Mouse (Mus musculus): ENCODE data around the gene Tob2. TPM values are rescaled to one million over a fixed set of nuclear protein-coding genes. Genes with fewer than 3 reads are reported as not detected.
A peak's percentile ranks its signal among the peaks of the same experiment; 100 is the strongest.

The Tob2 gene
- polyA plus RNA-seq, 1 experiment from 2014 or later: 27.3 TPM

DNA sequence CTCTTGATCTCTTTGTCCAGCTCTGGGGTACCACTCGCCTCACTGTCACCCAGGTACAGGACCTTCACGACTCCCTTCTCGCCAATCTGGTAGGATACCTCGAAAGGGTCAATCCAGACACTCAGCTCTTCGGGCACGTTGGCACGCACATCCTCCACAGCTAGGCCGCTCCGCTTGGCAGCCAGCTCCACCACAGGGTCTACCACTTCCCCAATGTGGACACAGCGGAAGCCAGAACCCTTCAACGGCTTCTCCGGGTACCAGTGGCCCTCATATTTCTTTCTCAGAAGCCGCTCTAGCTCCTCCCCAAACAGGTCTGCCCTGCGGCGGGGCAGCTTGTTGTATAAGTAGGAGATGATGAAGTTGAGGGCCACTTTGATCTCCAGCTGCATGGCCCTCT is 7.2 kb downstream of the Tob2 start:
- TF ChIP-seq CTCF (IDR thresholded peaks at IDR 0.05): no peak
- in situ Hi-C loops (cut with MboI; ENCODE audit: low pct_unique_long_range_greater_than_20kb): no loop called here
- ChIA-PET POLR2A (interaction anchor here (1.5 kb wide), 1 partner anchor 20 kb away, joined by 3 read pairs; the partner anchor contains the start of gene Phf5a), CTCF (interaction anchor here (4.0 kb wide), 1 partner anchor 20 kb away, joined by 16 read pairs; no protein-coding TSS in a partner anchor)
- no peaks in the 10 kb centered on the region for H3K27me3 ChIP-seq
- DNase-seq (ENCODE audit: low read depth, low spot score): no peak
- no peak for ATAC-seq

DNA sequence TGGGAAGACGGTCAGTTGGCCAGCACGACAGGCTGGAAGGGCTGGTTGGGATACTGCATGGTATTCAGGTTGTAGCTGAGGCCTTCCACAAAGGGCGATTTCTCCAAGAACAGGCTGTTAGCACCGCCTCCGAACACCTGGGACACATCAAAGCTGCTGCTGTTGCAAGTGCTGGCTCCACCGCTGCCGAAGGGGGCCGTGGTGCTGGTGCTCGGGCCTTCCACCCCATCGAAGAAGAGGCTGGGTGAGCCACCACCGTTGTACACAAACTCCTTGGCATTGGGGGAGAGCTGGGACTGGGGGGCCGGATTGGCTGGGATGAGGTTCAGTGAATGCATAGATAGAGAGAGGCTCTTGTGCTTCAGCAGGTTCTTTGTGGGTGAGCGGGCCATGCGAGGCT is 7.9 kb downstream of the Tob2 start:
- no peak for TF ChIP-seq CTCF (IDR thresholded peaks at IDR 0.05)
- ATAC-seq (no peak), DNase-seq (ENCODE audit: low read depth, low spot score) (no peak)
- no peaks in the 10 kb centered on the region for H3K27me3 ChIP-seq
- in situ Hi-C loops (cut with MboI; ENCODE audit: low pct_unique_long_range_greater_than_20kb): no loop called here
- ChIA-PET POLR2A (no interaction called here), CTCF (interaction anchor here (4.0 kb wide), 1 partner anchor 19 kb away, joined by 16 read pairs; no protein-coding TSS in a partner anchor)

DNA sequence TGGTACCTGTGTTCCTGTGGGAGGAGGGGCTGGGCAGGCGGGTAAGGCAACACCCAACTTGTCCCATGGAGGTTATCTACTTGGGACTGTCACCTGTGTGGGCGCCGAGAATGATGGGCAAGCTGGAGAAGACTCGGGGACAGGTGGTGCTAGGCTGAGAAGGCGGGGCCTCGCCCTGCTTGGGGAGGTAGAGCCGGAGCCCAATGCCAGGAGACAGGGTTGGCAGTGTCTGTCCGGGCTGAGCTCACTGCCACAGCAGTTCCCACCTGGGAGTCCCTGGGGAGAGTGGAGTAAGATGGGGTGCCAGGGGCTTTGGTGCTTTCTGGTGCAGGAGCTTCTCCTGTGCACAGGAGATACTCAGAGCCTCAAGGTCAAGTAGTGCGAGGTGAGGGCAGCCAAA is 9.5 kb downstream of the Tob2 start:
- CTCF ChIA-PET: interaction anchor here (1.4 to 4.0 kb wide), 2 partner anchors 9 to 18 kb away, joined by 7 to 16 read pairs; no protein-coding TSS in a partner anchor
- H3K27me3 ChIP-seq: no peaks in the 10 kb centered on the region
- in situ Hi-C loops (cut with MboI; ENCODE audit: low pct_unique_long_range_greater_than_20kb): no loop called here
- DNase-seq (ENCODE audit: low read depth, low spot score): no peak
- TF ChIP-seq CTCF (IDR thresholded peaks at IDR 0.05): no peak
- no peak for ATAC-seq
- POLR2A ChIA-PET: no interaction called here

DNA sequence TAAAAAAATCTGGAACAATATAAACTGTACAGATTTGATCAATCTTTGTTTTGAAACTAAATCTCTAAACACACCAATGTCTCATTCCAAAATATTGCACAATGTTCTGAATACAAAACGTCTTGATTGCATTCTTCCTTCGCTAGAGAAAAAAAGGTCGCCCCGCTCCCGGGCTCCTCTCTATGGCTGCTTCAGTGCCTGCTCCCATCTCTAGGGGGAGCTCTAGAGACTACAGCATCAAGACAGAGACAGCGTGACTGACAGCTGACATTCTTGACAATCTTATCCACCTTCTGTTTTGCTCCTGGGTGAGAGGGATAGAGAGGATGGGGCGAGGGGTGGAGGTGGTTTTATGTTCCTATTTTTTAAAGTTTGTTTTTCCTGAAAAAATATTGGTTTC is 10.3 kb downstream of the Tob2 start:
- in situ Hi-C loops (cut with MboI; ENCODE audit: low pct_unique_long_range_greater_than_20kb): no loop called here
- H3K27me3 ChIP-seq: no peaks in the 10 kb centered on the region
- ChIA-PET POLR2A (no interaction called here), CTCF (interaction anchor here (0.7 to 4.0 kb wide), 4 partner anchors 12 to 32 kb away, joined by 3 to 16 read pairs (median 5); no protein-coding TSS in a partner anchor)
- DNase-seq (ENCODE audit: low read depth, low spot score) (no peak), ATAC-seq (no peak)
- no peak for TF ChIP-seq CTCF (IDR thresholded peaks at IDR 0.05)

DNA sequence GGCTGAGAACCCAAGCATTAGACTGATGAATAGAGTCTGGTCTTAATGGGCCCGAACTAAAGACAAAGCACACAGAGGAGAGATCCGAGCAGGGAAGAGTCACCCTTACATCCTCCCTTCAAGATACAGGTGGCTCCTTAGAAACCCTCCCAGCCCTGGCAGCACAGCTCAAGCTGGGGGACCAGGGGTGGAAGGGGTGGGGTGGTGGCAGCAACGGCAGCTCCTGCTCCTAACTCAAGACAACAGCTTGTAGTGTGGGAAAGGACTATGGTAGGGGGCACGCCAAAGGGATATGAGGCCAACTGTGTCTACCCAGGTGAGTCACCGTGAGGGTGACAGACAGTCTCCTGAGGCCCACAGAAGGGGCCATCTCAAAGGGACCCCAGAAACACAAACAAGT is 10.7 kb downstream of the Tob2 start:
- POLR2A ChIA-PET: no interaction called here
- DNase-seq (ENCODE audit: low read depth, low spot score): no peak
- in situ Hi-C loops (cut with MboI; ENCODE audit: low pct_unique_long_range_greater_than_20kb): no loop called here
- ATAC-seq: no peak
- CTCF ChIA-PET: interaction anchor here (0.7 to 4.0 kb wide), 4 partner anchors 12 to 32 kb away, joined by 3 to 16 read pairs (median 5); no protein-coding TSS in a partner anchor
- no peak for TF ChIP-seq CTCF (IDR thresholded peaks at IDR 0.05)
- no peaks in the 10 kb centered on the region for H3K27me3 ChIP-seq

DNA sequence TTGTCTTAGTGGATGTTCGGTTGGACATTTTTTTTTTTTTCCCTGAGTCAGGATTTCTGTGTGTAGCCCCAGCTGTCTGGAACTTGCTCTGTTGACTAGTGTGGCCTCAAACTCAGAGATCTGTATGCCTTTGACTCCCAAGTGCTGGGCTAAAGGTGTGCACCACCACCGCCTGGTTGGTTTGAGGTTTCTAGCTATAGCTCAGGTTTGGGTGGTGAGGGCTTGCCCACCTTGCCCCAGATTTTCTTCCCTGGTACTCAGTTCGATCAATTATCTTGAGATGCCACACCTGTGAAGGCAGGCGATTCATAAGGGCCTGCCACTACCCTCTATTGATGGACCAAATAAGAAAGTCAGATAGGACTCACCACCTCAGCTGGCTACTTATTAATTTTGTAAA is 11.4 kb downstream of the Tob2 start:
- DNase-seq (ENCODE audit: low read depth, low spot score) (no peak), ATAC-seq (no peak)
- H3K27me3 ChIP-seq: no peaks in the 10 kb centered on the region
- in situ Hi-C loops (cut with MboI; ENCODE audit: low pct_unique_long_range_greater_than_20kb): no loop called here
- TF ChIP-seq CTCF (IDR thresholded peaks at IDR 0.05): no peak
- ChIA-PET CTCF (interaction anchor here (1.6 to 1.7 kb wide), 2 partner anchors 12 to 13 kb away, joined by 4 to 6 read pairs; no protein-coding TSS in a partner anchor), POLR2A (interaction anchor here (1.2 kb wide), 1 partner anchor 90 kb away, joined by 5 read pairs; no protein-coding TSS in a partner anchor)

DNA sequence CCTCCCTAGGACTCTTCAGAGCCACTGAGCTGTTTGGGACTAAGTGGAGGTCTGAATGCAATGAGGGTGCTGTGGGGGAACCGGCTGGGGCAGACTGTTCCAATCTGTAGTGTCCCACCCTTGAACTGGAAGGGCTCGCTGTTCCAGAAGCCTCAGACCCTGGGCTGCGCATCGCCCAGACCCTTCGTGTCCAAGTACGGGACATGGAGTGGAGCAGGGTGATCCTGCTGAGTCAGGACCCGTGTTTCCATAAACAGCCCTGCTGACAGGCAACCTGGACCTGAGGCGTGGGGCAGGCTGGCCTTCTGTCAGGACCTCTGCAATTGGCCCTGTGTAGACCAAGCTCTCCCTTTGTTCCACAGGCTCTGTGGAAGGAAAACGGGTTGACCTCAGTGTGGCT is 11.8 kb downstream of the Tob2 start:
- POLR2A ChIA-PET: interaction anchor here (1.2 kb wide), 1 partner anchor 91 kb away, joined by 5 read pairs; no protein-coding TSS in a partner anchor
- DNase-seq (ENCODE audit: low read depth, low spot score): no peak
- no peak for TF ChIP-seq CTCF (IDR thresholded peaks at IDR 0.05)
- H3K27me3 ChIP-seq: no peaks in the 10 kb centered on the region
- CTCF ChIA-PET: interaction anchor here (1.7 kb wide), 1 partner anchor 13 kb away, joined by 4 read pairs; no protein-coding TSS in a partner anchor
- in situ Hi-C loops (cut with MboI; ENCODE audit: low pct_unique_long_range_greater_than_20kb): no loop called here
- ATAC-seq: no peak

DNA sequence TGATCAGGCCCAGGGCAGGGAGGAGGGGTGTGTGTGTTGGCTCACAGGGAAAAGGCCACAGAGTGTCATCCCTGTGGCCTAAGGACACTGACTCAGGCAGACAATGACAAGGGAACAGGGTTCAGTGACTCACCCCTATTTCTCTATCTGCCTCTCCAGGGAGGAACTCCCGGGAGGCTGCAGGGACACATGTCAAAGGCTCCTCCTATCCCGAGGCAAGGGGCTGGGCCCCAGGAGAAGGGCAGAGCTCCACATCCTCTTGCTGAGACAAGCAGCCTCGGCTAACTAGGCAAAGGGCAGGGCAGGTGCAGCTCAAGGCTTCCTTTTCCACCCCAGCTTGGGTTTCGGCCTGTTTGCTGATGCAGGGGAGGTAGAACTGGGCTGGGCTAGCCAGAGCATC is 12.9 kb downstream of the Tob2 start:
- TF ChIP-seq CTCF (IDR thresholded peaks at IDR 0.05): no peak
- no peaks in the 10 kb centered on the region for H3K27me3 ChIP-seq
- CTCF ChIA-PET: interaction anchor here (0.9 kb wide), 1 partner anchor 16 kb away, joined by 3 read pairs; no protein-coding TSS in a partner anchor
- DNase-seq (ENCODE audit: low read depth, low spot score) (peak; percentile 54), ATAC-seq (peak; percentile 91)
- in situ Hi-C loops (cut with MboI; ENCODE audit: low pct_unique_long_range_greater_than_20kb): no loop called here
- POLR2A ChIA-PET: interaction anchor here (0.6 to 1.7 kb wide), 3 partner anchors 12 to 23 kb away, joined by 3 to 6 read pairs (median 3); partner anchors contain the start of gene Tob2

DNA sequence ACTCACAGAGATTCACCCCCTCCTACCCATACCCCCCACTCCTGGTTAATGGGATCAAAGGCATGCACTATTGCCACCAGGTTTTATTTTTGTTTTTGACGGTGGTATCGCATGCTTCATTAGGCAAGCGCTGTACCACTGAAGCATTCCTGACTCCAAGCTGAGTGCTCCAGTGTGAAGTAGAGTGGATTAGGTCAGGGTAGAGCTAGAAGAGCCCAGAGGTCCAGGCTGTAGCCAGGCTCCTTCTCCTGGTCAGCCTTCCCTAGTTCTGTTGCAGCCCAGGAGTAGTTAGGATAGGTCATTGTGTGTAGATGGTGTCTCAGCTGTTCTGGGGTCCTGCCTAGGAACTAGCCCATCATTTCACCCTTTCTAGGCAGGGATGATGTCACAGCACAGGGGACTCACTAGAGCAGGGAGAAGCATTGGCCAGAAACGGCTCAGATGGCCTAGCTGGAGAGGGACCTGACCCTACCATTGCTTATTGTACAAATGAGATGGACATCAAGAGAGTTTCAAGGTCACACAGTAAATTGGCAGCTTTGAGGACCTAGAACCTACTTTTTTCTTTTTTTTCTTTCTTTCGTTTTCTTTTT is 13.5 kb downstream of the Tob2 start:
- TF ChIP-seq CTCF (IDR thresholded peaks at IDR 0.05): no peak
- CTCF ChIA-PET: interaction anchor here (0.9 to 2.3 kb wide), 2 partner anchors 14 to 17 kb away, joined by 3 to 9 read pairs; no protein-coding TSS in a partner anchor

DNA sequence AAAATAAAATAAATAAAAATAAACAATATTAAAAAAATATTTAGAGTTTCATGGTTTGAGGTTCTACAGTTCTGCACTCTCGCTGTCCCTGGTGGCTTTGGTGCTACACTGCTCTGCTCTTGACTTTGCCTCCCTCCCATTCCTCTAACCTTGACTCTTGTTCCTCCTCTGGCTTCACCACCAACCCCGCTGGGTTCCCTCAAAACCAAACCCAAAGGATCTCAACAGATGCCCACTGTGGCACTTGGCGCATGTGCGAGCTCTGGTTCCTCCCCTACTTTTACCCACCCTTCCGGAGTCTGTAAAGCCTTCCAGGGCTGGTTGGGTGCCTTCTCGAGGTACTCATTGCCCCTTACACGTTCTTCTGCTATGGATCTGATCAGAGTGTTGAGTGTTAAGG is 16.3 kb downstream of the Tob2 start:
- H3K27me3 ChIP-seq: no peaks in the 10 kb centered on the region
- no peak for ATAC-seq
- no peak for DNase-seq (ENCODE audit: low read depth, low spot score)
- ChIA-PET CTCF (no interaction called here), POLR2A (no interaction called here)
- no peak for TF ChIP-seq CTCF (IDR thresholded peaks at IDR 0.05)
- in situ Hi-C loops (cut with MboI; ENCODE audit: low pct_unique_long_range_greater_than_20kb): no loop called here

More for the DNA sequence above, 13.5 kb downstream of the Tob2 start:
- in situ Hi-C loops (cut with MboI; ENCODE audit: low pct_unique_long_range_greater_than_20kb): no loop called here
- POLR2A ChIA-PET: interaction anchor here (0.6 to 1.7 kb wide), 5 partner anchors 11 to 167 kb away, joined by 3 to 6 read pairs (median 4); partner anchors contain the start of gene Tob2
- no peak for ATAC-seq
- DNase-seq (ENCODE audit: low read depth, low spot score): no peak
- no peaks in the 10 kb centered on the region for H3K27me3 ChIP-seq

DNA sequence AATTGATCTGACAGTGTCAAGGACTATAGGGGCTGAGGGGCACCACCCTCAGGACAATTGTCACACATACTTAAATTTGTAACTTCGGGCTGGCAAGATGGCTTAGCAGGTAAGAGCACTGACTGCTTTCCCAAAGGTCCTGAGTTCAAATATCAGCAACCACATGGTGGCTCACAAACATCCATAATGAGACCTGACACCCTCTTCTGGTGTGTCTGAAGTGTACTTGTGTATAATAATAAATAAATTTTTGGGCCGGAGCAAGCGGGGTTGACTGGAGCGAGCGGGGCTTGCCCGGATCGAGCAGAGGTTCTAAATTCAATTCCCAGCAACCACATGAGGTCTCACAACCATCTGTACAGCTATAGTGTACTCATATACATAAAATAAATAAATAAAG is 18.3 kb downstream of the Tob2 start:
- no peak for TF ChIP-seq CTCF (IDR thresholded peaks at IDR 0.05)
- ChIA-PET CTCF (interaction anchor here (1.3 to 2.0 kb wide), 2 partner anchors 9 kb away, joined by 7 read pairs; no protein-coding TSS in a partner anchor), POLR2A (no interaction called here)
- in situ Hi-C loops (cut with MboI; ENCODE audit: low pct_unique_long_range_greater_than_20kb): no loop called here
- DNase-seq (ENCODE audit: low read depth, low spot score) (no peak), ATAC-seq (no peak)
- no peaks in the 10 kb centered on the region for H3K27me3 ChIP-seq
